Mouse (Mus musculus) bone marrow, adult 2 months (tissue): ENCODE data around the gene Arfip1.

ENCODE experiments used
- CTCF ChIP-seq: fragments of 200-500 bp; IDR thresholded peaks from 2 replicates; pipeline ENCODE4 v1.5.1; 2011; ENCODE audit warnings: low read length, control low read depth; ENCODE audit not compliant: control insufficient read depth, insufficient read depth
- POLR2A ChIP-seq: fragments of 200-500 bp; IDR thresholded peaks from 2 replicates; pipeline ENCODE4 v1.6.1; 2011; ENCODE audit warnings: low read depth, mild to moderate bottlenecking, control low read depth, low read length, borderline replicate concordance; ENCODE audit not compliant: control insufficient read depth

- no peak for TF ChIP-seq CTCF
- TF ChIP-seq POLR2A, result no peak
Measured at GRCm38 (mm10) chr3:84474398-84474797, 108.0 kb downstream of the Arfip1 start.
